Mouse (Mus musculus) kidney, adult 2 months (tissue): ENCODE data around the gene Polg.

Experiments used
- CTCF ChIP-seq: fragments of 200-500 bp; conservative IDR thresholded peaks from 2 replicates; pipeline ENCODE4 v1.5.1; 2011; ENCODE audit warnings: low read depth, mild to moderate bottlenecking, control low read depth, low read length, moderate library complexity, mixed read lengths; ENCODE audit not compliant: insufficient read depth, insufficient read length
- POLR2A ChIP-seq: fragments of 200-500 bp; IDR thresholded peaks from one replicate; pipeline ENCODE4 v1.6.1; 2011; ENCODE audit warnings: low read depth, low read length, control low read depth

DNA sequence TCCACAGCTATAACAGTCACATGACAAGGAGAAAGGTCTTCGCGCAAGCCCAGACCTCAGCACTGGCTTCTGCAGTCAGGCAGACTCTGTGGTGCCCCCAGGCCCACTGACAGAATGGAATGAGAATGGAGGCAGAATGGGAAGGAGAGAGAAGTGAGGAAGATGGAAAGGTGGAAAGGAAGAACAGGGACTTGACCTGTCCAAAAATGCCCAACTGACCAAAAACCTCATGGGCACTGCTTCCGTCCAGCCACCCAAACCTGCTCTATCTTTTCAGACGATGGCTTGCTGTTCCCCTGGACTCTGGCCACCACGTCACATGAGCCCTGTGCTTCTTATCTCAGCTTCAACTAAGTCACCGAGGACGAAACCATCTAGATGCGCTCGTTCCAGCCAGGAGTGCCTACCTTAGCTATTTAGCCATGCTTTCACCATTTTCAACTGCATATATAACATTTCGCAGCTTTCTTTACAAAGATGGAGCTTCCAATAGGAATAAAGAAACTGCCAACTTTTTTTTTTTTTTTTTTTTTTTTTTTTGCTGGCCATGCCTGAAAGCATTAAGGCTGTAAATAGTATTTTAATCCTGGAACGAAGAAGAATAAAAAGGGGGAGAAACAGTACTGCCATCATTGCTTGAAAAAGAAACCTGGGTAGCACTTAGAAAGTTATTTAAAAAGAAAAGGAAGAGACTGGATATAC, 2.6 kb downstream of the Polg start:
- TF ChIP-seq POLR2A (no peak), CTCF (no peak)
